Mouse (Mus musculus): ENCODE measurements around the gene Arhgef10l.

DNA sequence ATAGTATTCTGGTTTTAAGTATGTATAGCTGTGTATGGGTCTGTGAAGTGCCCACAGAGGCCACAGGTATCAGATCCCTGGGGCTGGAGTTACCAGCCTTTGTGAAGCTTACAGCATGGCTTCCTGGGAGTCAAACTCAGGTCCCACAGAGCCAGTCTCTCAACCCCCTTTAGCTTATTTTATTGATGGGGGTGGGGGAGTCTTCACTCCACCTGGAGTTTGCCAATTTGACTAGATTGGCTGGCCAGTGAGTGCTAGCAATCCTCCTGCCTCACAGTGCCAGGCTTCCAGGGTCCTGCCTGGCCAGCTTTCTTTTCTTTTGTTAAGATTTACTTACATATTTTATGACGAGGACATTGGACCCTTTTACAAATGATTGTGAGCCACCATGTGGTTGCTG is 16.1 kb downstream of the Arhgef10l start:
- TF ChIP-seq POLR2A (IDR thresholded peaks at IDR 0.05; ENCODE audit: extremely low read depth, insufficient read depth, low read length) = no peak
- no peak for TF ChIP-seq CTCF (IDR thresholded peaks at IDR 0.05; ENCODE audit: low read depth, low read length)

All from liver, adult 2 months (tissue).